Mouse (Mus musculus) retina, adult 2 months (tissue): ENCODE data around the gene Kdm8.

Experiments used
- DNase-seq: peaks from one replicate; pipeline ENCODE4 v3.0.0-alpha.2; 2012; ENCODE audit warnings: low read depth, low spot score

The Kdm8 gene

DNA sequence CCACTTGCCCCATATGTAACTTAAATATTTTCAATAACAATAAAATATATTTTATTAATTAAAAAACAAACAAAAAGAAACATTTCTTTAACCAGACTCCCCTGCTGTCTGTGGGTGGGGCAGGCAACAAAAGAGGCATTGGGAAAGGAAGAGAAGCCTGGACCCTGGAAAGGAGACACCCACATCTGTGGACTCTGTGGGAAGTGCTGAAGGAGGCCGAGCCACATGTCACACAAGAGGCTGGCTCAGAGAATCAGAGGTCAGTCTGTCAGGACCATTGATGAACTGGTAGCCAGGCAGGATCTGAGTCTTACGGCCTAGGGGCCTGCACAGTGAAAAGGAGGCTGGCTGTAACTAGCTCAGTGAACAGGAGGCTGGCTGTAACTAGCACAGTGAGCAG, 17.7 kb downstream of the Kdm8 start:
- no peak for DNase-seq

- peak; percentile 45 for DNase-seq
These were observed 25.5 kb downstream of the Kdm8 start for GRCm38 (mm10) chr7:125469937-125470336.

DNA sequence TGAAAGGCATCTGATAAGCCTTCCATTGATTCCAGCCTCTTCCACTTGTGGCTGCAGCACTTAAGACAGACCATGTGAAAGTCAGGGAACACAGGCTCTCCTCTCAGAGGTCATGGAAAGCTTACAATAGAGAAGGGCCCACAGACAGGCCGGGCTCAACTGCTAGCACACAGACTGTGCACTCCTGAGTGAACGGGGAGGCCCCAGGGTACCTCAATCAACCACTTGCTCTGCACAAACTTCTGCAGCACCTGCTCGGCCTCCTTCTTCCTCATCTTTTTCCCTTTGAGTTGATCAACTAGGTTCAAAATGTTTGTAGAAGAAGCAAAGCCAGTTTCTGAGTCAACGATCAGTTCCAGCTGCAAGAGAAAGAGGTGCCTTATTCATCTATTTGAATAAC, 26.4 kb downstream of the Kdm8 start:
- DNase-seq: no peak

GRCm38 (mm10) chr7:125471991-125472741, 27.7 kb downstream of the Kdm8 start:
- DNase-seq: peak; percentile 45

DNA sequence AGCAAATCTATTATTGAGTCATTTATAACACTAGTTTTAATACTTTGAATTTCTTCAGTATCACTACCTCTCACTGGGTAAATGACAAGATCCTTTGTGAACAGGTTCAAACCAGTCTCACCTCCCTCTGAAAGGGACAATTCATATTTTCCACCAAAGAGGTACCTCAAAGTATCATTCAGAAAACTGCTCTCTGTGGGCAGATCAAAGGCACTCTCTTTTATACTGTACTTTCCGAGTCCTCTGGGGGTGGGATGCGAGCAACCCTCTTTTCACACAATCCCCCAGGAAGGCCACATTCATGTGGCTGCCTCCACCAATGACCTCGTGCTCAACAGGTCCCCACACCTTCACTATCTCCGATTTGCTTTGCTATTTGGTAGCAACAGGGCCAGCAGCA, 30.1 kb downstream of the Kdm8 start:
- DNase-seq: no peak

DNA sequence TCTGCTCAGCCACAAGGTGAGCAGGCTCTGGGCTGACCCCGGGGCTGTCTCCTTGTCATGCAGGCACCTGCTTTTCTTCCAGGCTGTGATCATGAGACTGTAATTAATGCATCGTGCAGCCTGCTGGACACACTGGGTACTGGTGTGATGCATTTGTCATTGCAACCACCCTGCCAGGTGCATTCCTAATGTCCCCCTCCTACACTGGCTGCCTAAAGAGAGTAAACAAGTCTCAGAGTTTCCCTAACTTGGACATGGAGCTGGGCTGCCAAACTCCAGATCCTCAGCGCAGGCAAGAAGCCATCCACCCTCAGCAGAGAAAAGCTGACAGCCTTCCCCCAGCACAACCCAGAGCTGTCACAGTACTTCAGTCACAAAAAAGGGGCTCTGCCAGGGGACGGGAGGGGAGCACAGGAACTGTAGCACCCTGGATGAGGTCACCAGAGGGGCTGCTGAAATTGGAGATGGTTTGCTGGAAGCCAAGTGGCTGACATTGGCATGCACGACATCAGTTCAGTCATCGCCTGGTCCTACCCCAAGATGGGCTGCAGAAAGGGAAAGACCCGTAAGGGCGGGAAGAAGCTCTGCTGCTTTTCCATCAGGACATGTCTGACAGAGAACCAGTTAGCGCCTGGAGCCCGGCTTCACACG, 31.2 kb downstream of the Kdm8 start:
- no peak for DNase-seq

- no peak for DNase-seq
These were observed 34.0 kb downstream of the Kdm8 start for GRCm38 (mm10) chr7:125478391-125478984.

- no peak for DNase-seq
These were observed 36.0 kb downstream of the Kdm8 start for GRCm38 (mm10) chr7:125480518-125480917.

DNA sequence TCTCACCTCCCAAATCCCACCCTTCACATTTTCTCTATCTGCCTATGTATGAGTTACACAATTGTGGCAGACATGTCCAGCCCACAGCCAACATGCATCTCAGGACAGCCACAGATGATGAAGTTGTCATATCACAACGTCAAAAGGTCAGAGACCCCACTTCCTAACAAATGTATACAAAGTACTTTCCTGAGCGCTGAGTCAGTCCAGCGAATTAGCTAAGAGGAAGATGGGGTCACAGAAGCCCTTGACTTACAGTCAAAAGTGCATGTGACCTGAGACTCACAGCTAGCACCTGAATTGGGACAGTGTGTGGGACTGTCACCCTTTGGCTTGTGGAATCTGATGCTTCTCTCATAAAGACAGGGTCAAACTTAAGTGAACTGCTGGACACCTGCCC, 37.9 kb downstream of the Kdm8 start:
- no peak for DNase-seq

GRCm38 (mm10) chr7:125482886-125483285, 38.4 kb downstream of the Kdm8 start:
- DNase-seq: no peak

GRCm38 (mm10) chr7:125484791-125485190, 40.3 kb downstream of the Kdm8 start:
- no peak for DNase-seq

DNA sequence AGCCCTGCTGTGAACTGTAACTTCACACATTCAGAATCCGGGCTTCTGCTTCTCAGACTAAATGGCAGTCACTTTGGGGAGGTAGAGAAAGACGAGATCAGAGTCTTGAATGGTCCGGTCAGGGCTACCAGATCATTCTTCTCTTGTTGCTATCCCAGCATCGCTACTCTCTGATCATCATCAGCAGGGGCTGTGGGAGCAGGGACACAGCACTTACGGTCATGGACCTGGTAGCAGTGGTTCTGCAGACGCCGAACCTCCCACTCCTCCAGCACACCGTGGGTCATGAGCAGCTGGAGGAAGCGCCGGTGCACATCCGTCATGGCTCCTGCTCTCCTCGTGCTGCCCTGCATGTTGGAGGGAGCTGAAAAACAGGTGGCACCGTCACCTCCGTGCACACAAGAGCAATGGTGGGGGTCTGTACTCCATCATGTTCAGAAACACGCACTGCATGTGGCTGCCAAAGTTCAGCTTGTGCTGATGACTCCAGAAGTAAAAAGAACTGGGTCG, 41.7 kb downstream of the Kdm8 start:
- DNase-seq: no peak

- no peak for DNase-seq
These were observed 42.6 kb downstream of the Kdm8 start for GRCm38 (mm10) chr7:125487126-125487525.

GRCm38 (mm10) chr7:125488706-125489105, 44.2 kb downstream of the Kdm8 start:
- no peak for DNase-seq

GRCm38 (mm10) chr7:125489636-125490035, 45.2 kb downstream of the Kdm8 start:
- DNase-seq: no peak

- DNase-seq: peak; percentile 82
These were observed 46.7 kb downstream of the Kdm8 start, which contains the start of gene Nsmce1 for GRCm38 (mm10) chr7:125490947-125491735. Gene Nsmce1 (minus strand): TSS chr7:125491596.

DNA sequence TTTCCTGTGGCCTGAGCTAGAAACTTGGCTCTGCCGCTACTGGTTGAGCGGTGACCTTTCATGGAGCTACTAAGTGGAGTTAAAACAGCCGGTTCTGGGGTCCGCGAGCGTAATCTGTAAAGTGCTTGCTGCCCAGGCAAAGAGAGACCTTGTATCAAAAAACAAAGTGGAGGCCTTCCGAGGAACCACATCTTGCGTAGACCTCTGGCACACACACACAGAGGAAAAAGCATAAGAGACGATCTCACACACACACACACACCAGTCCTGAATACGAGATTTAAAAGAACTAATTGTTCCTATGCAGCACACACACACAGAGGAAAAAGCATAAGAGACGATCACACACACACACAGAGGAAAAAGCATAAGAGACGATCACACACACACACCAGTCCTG, 47.3 kb downstream of the Kdm8 start:
- no peak for DNase-seq

DNA sequence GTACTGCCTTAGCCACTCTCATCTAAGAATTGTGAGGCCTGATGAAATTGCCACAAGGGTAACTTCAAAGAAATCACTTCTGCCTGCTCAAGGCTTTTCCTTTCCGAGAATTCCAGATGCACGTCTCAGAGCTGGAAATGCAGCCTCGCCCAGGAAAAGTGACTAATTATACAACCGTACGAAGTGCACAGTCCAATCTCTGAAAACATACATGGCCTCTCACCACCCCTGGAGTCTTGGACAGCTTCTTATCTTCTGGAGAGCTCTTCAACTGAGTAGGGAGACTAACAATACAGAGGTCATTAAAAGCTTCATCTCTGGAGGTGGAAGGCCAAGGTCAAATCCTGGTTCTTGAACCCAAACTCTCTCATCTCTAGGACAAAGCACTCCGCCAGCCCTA, 48.1 kb downstream of the Kdm8 start:
- DNase-seq: no peak

- DNase-seq: no peak
These were observed 51.5 kb downstream of the Kdm8 start for GRCm38 (mm10) chr7:125495864-125496440.

GRCm38 (mm10) chr7:125499927-125500868, 55.7 kb downstream of the Kdm8 start:
- DNase-seq: no peak
